Mouse (Mus musculus) E14TG2a.4 (cell line): ENCODE data around the gene Tgfbr3.

Source experiments
- CTCF ChIP-seq: conservative IDR thresholded peaks from 2 replicates; pipeline ENCODE4 v1.5.1; 2014; ENCODE audit warnings: low read length
- POU5F1 ChIP-seq: IDR thresholded peaks from 2 replicates; pipeline ENCODE4 v1.6.1; 2014; ENCODE audit warnings: low read length, borderline replicate concordance

DNA sequence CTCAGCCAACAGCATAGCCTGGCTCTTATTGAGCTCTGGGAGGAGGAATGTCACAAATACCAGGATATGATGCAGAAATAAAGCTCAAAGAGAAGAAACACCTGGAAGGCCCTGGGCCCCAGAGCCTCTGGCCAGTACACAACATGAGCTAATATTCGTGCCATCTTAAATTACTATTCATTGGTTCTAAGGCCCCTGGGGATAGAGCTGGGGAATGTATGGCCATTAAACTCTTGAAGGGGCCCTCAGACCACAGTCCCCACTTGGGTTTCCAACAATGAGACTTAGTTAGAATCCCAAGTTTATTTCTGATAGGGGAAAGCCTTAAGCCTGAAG is 66.8 kb downstream of the Tgfbr3 start:
- TF ChIP-seq POU5F1 = no peak
- TF ChIP-seq CTCF = no peak
